Comparison of ENCODE assay signal across 10 mouse cellular contexts in the genomic region with DNA sequence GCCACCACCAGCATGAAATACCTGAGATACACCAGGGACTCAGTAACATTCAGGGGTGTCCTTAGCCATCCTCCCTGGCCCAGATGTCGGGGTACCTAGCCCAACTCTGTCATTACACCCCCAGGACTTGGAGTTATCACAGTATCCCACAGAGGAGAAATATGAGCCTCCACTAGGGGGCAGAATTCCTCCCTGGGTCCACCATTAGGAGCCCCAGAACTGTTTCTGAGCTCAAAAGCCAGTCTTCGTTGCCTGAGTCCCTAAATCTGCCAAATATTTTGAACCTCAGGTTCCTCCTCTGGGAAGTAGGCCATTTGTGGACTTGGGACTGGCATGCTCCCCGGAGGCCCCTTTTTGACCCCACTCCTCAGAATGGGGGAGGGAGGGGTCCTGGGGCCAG. TPM values are rescaled to one million over a fixed set of nuclear protein-coding genes. Genes with fewer than 3 reads are reported as not detected.
DNase-seq lines count a peak whose midpoint lies in the region; ATAC-seq and TF ChIP-seq lines count a peak whose summit lies in the region.
"Had no signal": no experiment of that assay in that cellular context is flagged by ENCODE, and none has a peak within 500 bp of the region (broad histone marks: within the 10 kb centered on the region; RNA-seq: fewer than 3 reads in every experiment).

No protein-coding gene starts in this region.

- WGBS in liver, embryonic 11.5 days, result 44% methylated on average over 3 of the region's 3 CpGs
- WGBS in stomach, postnatal 0 days, result 35% methylated on average over 3 of the region's 3 CpGs

- H3K27me3 ChIP-seq in liver, embryonic 11.5 days (replicated peaks; ENCODE audit: control insufficient read depth, insufficient read depth, low read length), result no peaks in the 10 kb centered on the region
- H3K27me3 ChIP-seq in stomach, postnatal 0 days (ENCODE audit: control insufficient read depth, insufficient read depth, low read length), result no peaks in the 10 kb centered on the region

- no peaks in the 10 kb centered on the region for H3K9me3 ChIP-seq in liver, embryonic 11.5 days (ENCODE audit: control insufficient read depth, low read length)
- H3K9me3 ChIP-seq in stomach, postnatal 0 days (ENCODE audit: control insufficient read depth, low read length), result no peaks in the 10 kb centered on the region

- H3K4me2 ChIP-seq in liver, embryonic 11.5 days, result no peak overlapping the region
- H3K4me2 ChIP-seq in stomach, postnatal 0 days (replicated peaks; ENCODE audit: low read depth), result no peak overlapping the region

- peak; percentile 83 for TF ChIP-seq CTCF in stomach, postnatal 0 days (IDR thresholded peaks at IDR 0.05; ENCODE audit: low read depth)

- peaks cover 16% of the 10 kb centered on the region for H3K4me1 ChIP-seq in liver, embryonic 11.5 days (replicated peaks; ENCODE audit: control insufficient read depth, insufficient read depth, low read length)
- no peaks in the 10 kb centered on the region for H3K4me1 ChIP-seq in stomach, postnatal 0 days (replicated peaks; ENCODE audit: control insufficient read depth, insufficient read depth)

- H3K36me3 ChIP-seq in liver, embryonic 11.5 days (ENCODE audit: control insufficient read depth, insufficient read depth, low read length), result peaks cover 3% of the 10 kb centered on the region
- no peaks in the 10 kb centered on the region for H3K36me3 ChIP-seq in stomach, postnatal 0 days (ENCODE audit: control insufficient read depth, insufficient read depth, low read length)

- ATAC-seq in liver, embryonic 11.5 days (replicated peaks; ENCODE audit: low FRiP score), result 0 out of 2 replicates have a peak, but pooled peaks have one; percentile 28
- peak; percentile 39; the same call in 1 of the 2 replicates for ATAC-seq in stomach, postnatal 0 days (ENCODE audit: low FRiP score, low TSS enrichment)
- ATAC-seq: Patski had no signal

- H3K4me3 ChIP-seq in liver, embryonic 11.5 days (ENCODE audit: low read depth, low read length), result no peak overlapping the region
- H3K4me3 ChIP-seq in stomach, postnatal 0 days (ENCODE audit: low read depth, low read length), result no peak overlapping the region
- H3K4me3 ChIP-seq: myocyte had no signal

- H3K9ac ChIP-seq in liver, embryonic 11.5 days (ENCODE audit: low read depth, low read length), result no peak overlapping the region
- H3K9ac ChIP-seq in stomach, postnatal 0 days (ENCODE audit: low read length), result no peak overlapping the region

- H3K27ac ChIP-seq in liver, embryonic 11.5 days (ENCODE audit: low read depth, low read length), result no peak overlapping the region
- no peak overlapping the region for H3K27ac ChIP-seq in stomach, postnatal 0 days (replicated peaks)

- TF ChIP-seq EP300 in stomach, postnatal 0 days (optimal IDR thresholded peaks at IDR 0.05), result no peak

- peak; percentile 76 for DNase-seq in adrenal gland, postnatal 14 days
- no peak for DNase-seq in adrenal gland, adult 8-10 months
- peak; percentile 59 for DNase-seq in kidney, adult 9 months
- DNase-seq in kidney, adult 11 months, result no peak
- DNase-seq in CD8-positive naive resting alpha-beta T cell, adult 2 months (ENCODE audit: low read depth in 2 of 2, low spot score in 2 of 2), result peak; percentile 15 to 33
- DNase-seq in embryo, embryonic 11 days, result peak; percentile 81
- no peak for DNase-seq in liver, embryonic 11.5 days (ENCODE audit: low spot score)
- peak; percentile 66 for DNase-seq in stomach, postnatal 0 days (ENCODE audit: low spot score)

RNA-seq across cellular contexts. Expression of gene Fen1, which starts 15.1 kb away (rescaled TPM):
- total RNA-seq in adrenal gland, postnatal 14 days (2021), result 20.6 and 21.7 TPM in 2 replicates
- total RNA-seq in adrenal gland, adult 8-10 months (2022), result 10 to 100 TPM; 10.8 to 19.1 (median 14.1) TPM
- polyA plus RNA-seq in liver, embryonic 11.5 days (2014; fragmentation: Nextera tagmentation; extraction: Ambion mirVana), result 215 and 236 TPM in 2 replicates
- 27.8 and 29.2 TPM in 2 replicates for polyA plus RNA-seq in stomach, postnatal 0 days (2015; fragmentation: Nextera tagmentation; extraction: Ambion mirVana)

RNA-seq across cellular contexts. Expression of gene Tmem258, which starts 15.3 kb away (rescaled TPM):
- total RNA-seq in adrenal gland, postnatal 14 days (2021), result 161 and 170 TPM in 2 replicates
- 100 to 1,000 TPM; 131 to 198 (median 144) TPM for total RNA-seq in adrenal gland, adult 8-10 months (2022)
- 472 and 478 TPM in 2 replicates for polyA plus RNA-seq in liver, embryonic 11.5 days (2014; fragmentation: Nextera tagmentation; extraction: Ambion mirVana)
- 330 and 370 TPM in 2 replicates for polyA plus RNA-seq in stomach, postnatal 0 days (2015; fragmentation: Nextera tagmentation; extraction: Ambion mirVana)

RNA-seq across cellular contexts. Expression of gene Myrf, which starts 21.4 kb away (rescaled TPM):
- total RNA-seq in adrenal gland, postnatal 14 days (2021), result 2.6 and 4.7 TPM in 2 replicates
- total RNA-seq in adrenal gland, adult 8-10 months (2022), result 1 to 10 TPM in 3 of 4 experiments, under 1 TPM in 1; 0.94 to 2.0 (median 1.4) TPM
- 23.8 and 24.1 TPM in 2 replicates for polyA plus RNA-seq in liver, embryonic 11.5 days (2014; fragmentation: Nextera tagmentation; extraction: Ambion mirVana)
- polyA plus RNA-seq in stomach, postnatal 0 days (2015; fragmentation: Nextera tagmentation; extraction: Ambion mirVana), result 9.6 and 10.7 TPM in 2 replicates

RNA-seq across cellular contexts. Expression of gene Fads1, which starts 36.4 kb away (rescaled TPM):
- total RNA-seq in adrenal gland, postnatal 14 days (2021), result 324 and 362 TPM in 2 replicates
- total RNA-seq in adrenal gland, adult 8-10 months (2022), result 1,000 to 10,000 TPM in 2 of 4 experiments, 100 to 1,000 TPM in 2; 923 to 1,535 (median 1,260) TPM
- 113 and 121 TPM in 2 replicates for polyA plus RNA-seq in liver, embryonic 11.5 days (2014; fragmentation: Nextera tagmentation; extraction: Ambion mirVana)
- 36.3 TPM in 2 replicates for polyA plus RNA-seq in stomach, postnatal 0 days (2015; fragmentation: Nextera tagmentation; extraction: Ambion mirVana)

Comparison
In these comparisons a context has a peak if more than half of its experiments do, and no peak if none do; other contexts are left out.
1. DNase-seq: peak in adrenal gland, postnatal 14 days (single experiment), kidney, adult 9 months (single experiment), CD8-positive naive resting alpha-beta T cell, adult 2 months (2 of 2), embryo, embryonic 11 days (single experiment) and stomach, postnatal 0 days (single experiment); none in adrenal gland, adult 8-10 months (single experiment), kidney, adult 11 months (single experiment) and liver, embryonic 11.5 days (single experiment).